Mouse (Mus musculus) cerebellum, postnatal 10 days (tissue): ENCODE data around the gene Kcmf1.

Experiments
- DNase-seq, 2 experiments: peaks; one replicate each; pipeline ENCODE4 v3.0.0; 2021; ENCODE audit warnings: mixed read lengths in 2 of 2

Gene Kcmf1

DNA sequence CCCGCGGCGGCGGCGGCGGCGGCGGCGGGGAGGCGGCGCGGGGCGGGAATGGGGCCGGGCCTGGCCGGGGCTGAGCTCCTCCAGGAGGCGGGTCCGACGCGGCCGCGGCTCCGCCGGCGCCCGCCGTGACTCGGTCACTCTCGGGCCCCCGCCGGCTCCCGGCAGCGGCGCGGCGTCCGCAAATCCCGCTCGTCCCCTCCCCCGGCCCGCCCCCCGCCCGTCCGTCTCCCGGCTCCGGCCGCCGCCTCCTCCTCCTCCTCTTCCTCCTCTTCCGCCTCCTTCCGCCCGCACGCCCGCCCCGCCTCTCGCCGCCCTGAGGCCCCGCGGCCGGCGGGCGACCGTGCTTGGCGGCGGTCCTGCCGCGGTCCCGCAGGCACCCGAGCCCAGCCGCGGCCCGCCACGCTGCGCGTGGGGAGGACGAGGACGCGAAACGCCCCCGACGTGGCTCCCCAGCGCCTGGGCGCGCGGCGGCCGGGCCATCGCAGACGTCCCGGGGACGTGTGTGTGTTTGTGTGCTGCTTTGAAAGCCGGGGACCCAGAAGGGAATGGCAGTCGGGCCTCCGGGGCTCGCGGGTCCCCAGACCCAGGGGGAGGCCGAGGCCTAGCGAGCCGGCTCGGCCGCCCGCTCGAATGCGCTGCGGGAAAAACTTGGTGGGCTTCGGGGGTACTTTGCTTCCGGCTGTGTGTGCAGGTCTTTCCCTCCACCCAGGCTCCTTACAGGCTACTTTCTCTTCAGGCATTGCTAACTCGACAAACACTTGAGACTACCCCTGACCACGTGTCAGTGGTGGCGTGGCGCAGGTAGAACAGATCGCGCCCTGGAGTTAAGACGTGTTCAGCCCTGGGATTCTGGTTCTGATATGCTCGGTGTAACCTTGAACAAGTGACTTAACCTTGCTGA, at the start of gene Kcmf1:
Gene Kcmf1, minus strand, starts transcription at position 199 of the 901 bp plus-strand sequence.
- DNase-seq = peak; percentile 81 to 85

DNA sequence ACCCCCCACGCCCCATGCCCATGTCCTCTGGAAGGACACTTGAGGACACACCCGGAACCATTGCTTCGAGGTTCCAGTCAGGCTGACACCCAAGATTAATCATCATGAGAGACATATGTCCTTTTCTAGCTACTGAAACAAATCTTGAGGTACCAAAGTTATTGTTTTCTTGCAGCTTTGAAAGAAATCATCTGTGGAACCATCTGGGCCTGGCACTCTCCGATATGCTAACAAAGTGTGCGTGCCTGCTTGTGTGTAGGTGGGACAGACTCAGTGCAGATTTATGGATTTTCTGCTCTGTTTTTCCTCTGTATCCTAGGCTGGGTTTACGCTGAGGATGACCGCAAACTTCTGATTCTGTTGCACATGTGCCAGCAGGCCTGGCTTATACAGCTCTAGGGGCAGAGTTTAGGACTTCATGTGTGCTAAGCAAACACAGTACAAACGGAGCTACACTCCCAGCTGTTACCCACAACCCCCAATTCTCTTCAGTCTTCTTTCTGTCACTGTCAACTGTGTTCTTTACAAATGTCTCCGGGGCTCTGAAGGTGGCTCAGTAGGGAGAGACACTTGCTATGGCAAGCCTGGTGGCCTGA, 49.5 kb upstream of the Kcmf1 start:
- no peak for DNase-seq

DNA sequence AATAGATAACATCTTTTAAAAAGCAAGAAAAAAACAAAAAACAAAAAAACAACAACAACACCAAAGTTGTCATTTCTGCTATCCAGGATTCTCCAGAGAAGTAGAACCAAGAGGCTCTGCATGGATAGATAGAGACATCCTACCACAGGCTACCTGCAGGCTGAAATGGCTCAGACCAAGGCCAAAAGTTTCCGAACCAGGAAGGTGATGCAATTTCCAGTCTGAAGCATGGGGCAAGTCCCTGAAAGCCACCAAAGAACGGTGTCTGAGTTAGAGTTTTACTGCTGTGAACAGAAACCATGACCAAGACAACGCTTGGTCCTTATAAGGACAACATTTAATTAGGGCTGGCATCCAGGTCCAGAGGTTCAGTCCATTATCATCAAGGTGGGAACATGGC, 48.6 kb upstream of the Kcmf1 start:
- no peak for DNase-seq

DNA sequence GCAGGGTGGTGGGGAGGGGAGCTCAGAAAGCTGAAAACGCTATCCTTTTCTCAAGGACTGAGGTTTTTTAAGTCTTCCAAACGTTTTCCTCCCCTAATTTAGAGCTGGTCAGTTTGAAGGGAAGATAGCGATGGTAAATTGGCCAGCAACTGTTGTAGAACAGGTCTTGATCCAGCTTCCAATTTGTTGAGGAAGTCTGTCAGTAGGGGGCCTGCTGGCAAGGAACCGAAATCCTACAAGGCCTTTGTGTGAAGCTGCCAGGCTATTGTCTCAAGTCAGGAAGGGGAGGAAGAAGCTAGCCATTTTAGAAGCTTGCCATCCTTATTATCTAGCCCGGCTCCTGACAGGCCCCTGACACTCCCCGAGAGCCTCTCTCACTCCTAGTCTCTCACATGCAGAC, 48.2 kb upstream of the Kcmf1 start:
- peak; percentile 25 to 37 for DNase-seq

DNA sequence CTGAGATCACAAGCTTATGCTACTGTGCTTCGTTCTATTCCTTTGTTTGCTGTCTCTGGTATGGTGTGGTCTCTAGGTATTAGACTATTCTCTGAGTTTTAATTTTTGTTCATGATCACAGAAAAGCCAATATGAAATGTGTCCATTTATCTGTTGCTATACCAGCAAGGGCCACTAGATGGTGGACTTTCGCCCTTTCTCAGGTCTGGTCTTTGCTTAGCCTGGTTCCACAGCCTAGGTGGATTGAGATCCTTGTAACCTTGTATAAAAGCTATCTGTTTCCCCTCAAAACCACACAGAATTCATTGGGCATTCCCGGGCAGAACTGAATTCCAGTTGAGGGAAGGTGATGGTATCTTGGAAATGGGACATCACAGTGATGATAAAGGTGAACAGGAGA, 40.7 kb upstream of the Kcmf1 start:
- peak; percentile 81 to 88 for DNase-seq

DNA sequence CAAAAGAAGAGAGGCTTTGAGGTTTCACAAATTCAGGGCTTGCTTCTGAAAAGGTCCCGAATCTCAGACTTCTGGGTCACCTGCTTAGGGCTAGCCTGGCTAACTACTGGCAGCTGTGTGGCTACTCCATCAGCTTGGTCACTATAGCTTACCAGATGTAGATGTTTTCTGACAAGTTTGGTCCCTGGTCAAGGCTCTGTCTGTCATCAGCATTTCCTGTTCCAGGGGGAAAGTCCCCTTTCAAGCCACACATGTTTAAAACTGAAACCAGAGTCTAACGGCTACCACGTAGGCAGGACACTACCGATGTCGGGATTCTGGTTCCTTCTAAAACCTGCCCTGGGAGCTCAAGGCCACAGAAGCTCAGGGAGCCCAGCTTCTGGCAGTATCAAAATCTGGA, 38.1 kb upstream of the Kcmf1 start:
- no peak for DNase-seq

DNA sequence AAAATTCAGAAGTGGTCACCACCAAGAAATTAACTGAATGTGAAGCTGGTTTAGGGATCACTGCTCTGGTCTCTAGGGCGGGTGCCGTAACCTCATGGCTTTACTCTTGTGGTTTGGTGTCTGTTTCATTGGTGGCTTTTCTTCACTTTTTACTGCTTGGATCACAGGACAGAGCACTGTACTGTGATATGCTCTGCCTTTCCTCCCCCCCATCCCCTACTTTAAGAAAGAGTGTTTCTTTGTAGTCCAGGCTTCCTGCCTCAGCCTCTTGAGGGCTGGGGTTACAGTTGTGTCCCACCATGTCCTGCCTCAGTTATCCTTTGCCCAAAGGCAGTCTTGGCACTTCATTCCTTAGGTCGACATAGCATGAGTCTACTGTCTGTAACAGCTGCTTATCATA, 37.7 kb upstream of the Kcmf1 start:
- DNase-seq = no peak

DNA sequence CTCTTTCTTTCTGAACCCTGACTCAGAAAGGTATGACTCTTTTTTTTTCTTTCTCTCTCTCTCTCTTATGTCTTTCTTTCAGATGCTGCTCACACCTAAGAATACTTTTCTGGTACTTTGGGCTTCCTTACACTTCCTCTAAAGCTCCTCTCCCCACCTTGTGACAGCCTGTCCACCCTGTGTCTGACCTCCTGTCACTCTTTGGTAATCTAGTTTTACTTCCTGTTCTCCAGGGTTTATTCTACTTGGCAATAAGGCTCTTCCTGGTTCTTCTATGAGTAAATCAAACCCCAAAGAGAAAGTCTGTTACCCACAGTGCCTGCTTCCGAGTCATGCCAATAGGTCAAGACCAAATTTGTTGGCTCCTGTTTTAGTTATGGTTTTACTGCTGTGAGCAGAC, 33.2 kb upstream of the Kcmf1 start:
- DNase-seq = no peak

DNA sequence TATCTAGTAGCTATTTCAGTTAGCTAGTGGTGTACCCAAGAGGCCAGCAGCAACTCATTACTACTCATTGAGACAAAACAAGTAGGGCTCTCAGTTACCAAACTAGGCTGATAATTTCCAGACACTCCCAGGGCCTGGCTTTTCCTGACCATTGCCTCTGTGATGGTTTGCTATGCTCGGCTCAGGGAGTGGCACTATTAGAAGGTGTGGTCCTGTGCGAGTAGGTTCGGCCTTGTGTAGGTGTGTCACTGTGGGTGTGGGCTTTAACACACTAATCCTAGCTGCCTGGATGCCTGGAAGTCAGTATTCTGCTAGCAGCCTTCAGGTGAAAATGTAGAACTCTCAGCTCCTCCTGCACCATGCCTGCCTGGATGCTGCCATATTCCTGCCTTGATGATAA, 31.8 kb upstream of the Kcmf1 start:
- no peak for DNase-seq

DNA sequence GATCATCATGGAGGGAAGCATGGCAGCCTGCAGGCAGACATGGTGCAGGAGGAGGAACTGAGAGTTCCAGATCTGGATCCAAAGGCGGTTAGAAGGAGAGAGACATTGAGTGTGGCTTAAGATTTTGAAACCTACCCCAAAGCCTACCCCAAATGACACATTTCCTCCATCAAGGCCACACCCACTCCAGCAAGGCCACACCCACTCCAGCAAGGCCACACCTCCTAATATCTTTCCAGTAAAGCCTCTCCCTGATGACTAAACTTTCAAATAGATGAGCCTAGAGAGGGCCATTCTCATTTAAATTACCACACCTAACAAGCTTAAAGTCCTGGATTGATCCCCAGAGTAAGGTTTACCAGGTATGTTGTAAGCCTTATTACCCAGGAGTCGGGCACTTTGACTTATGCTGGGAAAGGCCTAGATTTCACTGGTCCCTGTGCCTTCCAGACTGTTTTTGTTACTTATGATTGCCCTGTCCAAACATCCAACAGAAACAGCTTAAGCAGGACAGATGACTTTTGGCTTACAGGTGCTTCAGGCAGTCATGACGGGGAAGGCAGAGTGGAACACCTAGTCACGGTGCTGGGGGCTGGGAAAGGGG, 30.1 kb upstream of the Kcmf1 start:
- DNase-seq = no peak

DNA sequence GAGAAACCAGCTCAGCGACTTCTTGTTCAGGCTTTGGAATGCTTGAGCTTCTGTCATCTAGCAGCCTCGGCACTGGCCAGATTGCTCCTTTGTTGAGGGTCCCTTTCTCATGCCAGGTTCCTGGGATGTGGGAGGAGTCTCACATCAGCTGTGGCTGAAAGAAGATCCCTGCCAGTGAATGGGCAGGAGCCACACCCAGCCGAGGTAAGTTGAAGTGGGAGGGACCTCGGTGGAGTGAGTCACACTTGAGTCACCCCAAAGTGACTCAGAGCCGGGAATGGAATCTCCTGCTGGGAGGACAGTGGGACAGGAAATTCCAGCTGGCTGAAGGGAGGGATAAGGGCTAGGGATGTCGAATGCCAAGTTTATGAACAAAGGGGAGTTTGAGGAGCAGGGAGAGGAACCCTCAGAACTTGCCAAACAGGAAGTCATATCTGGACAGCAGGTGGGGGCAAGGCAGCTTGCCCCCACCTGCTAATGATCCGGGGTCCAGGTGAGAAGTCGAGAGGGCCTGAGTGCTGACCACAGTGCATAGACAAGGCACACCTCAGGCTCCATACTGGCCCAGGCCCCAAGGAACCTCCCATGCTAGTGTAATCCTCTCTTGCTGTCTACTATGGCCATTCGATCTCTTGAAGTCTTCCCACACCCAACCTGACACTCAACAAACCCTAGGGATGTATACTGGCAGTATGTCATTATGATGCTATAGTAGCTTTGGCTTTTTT, 27.1 kb upstream of the Kcmf1 start:
- DNase-seq = peak; percentile 38 to 50

DNA sequence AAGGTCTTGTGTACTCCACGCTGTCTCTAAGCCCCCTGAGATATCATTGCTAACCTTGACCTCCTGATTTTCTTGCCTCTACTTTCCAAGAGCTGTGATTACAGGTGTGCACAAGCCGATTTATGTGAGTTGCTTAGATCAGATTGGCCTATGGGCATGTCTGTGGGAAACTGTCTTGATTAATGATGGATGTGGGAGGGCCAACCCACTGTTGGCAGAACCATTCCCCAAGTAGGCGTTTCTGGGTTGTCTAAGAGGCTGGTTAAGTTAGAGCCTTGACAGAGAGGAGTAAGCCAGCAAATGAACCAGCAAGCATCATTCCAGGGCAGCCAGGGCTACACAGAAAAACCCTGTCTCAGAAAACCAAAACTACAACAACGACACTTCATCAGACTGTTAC, 26.3 kb upstream of the Kcmf1 start:
- DNase-seq = no peak

DNA sequence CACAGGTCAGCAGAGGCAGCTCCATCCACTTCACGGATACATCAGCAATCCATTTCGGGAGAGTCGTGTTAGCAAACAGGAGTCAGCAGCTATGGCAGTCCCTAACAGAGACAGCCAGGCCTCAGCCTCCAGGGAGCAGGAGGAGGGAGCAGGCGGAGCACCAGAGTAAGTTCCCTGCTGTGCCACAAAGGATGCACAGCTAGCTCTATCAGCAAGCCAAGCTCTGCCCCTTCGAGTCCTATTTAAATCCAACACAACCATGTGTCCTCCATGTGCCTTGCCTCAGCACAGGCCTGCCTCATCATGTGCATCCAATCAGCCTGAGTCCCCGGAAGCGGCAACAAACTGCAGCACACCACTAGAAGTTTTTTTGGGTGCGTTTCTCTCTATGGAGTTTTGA, 23.6 kb upstream of the Kcmf1 start:
- DNase-seq = no peak

DNA sequence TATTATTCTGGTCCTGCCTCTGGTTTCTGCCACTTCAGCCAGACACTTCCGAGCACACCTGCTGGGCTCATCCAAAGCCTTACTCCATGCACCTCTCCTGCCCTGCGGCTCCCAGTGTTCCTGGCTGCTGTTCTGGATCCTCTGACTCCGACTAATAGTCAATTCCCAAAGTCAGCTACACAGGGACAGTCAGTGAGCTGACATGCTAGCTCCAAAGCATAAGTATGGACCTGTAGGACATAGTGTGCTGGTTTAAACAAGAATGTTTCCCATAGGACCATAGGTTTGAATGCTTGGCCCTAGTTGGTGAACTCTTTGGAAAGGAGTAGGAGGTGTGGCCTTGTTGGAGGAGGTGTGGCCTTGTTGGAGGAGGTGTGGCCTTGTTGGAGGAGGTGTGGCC, 21.3 kb upstream of the Kcmf1 start:
- no peak for DNase-seq

DNA sequence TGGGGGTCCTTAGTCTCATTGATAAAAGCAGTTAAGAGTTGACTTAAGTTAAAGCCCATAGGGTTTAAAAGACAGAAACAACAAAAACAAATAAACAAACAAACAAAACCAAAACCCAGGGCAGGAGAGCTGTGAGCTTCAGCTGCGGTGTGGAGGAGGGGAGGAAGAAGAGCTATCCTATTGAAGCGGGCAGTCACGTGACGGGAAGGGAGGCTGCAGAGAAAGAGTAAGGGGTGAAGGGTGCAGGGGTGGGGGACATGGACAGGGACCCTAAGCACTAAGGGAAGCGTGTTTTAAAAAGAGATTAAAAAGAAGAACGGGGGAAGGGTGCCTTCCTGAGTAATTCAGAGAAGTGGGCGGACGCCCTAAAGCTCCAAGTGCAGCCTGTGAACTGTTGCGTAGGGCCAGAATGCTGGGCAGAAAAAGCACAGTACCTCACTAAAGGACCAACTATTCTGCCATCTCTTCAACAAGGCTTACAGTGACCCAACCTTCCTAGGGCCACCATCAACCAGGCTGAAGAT, 18.8 kb upstream of the Kcmf1 start:
- no peak for DNase-seq

DNA sequence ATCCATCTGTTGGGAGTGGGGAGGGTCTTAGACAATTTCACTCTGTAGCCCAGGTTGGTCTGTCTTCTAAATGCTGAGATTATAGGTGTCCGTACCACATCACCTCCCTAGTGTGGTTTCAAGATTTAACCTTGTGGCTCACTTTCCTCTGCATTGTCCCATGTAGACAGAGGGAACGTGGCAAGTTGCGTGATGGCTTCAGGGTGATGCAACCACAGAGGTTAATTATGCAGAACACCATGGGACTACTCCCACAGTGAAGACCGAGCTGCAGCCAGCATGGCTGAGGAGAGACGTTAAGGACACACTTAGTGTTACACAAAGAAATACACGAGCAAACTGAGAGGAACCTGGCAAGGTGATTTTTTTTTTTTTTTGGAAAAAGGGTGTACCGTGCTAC, 16.6 kb upstream of the Kcmf1 start:
- no peak for DNase-seq

DNA sequence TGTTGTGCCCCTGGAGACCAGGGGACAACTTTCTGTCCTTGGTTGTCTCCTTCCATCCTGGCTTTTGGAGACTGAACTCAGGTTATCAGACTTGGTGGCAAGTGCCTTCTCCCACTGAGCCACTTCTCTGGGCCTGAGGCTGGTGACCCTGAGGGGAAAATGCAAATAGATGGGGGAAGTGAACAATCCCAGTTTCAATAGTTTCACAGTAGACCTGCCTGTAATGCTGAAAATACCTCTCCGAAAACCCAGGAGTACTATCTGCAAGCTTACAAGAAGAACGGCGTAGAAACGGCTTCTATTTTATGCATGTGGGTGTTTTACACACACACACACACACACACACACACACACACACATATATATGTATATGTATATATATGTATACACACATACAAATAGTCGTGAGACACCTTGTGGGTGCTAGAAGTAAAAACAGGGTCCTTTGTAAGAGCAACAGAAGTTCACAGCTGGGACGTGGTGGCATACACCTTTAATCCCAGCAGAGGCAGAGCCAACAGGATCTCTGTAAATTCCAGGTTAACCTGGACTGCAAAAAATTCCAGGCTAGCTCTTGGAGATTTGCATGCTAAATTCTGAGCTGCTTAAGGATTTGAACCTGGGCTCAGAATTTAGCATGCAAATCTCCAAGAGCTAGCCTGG, 14.4 kb upstream of the Kcmf1 start:
- no peak for DNase-seq

DNA sequence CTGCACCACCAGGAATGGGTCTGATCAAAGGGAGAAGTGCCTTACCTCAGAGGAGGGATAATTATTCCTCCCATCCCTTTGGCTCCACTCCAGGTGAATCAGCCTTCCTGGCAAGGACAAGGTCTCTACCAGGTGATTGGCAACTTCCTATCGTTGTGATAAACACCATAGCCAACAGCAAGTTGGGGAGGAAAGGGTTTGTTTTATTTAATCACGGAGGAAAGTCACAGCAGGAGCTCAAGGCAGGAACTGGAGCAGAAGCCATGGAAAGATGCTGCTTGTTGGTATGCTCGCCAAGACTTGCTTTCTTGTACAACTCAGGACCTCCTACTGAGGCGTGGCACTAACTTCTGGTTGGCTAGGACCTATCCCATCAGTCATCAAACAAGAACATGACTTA, 11.5 kb upstream of the Kcmf1 start:
- peak; percentile 14 to 19 for DNase-seq

DNA sequence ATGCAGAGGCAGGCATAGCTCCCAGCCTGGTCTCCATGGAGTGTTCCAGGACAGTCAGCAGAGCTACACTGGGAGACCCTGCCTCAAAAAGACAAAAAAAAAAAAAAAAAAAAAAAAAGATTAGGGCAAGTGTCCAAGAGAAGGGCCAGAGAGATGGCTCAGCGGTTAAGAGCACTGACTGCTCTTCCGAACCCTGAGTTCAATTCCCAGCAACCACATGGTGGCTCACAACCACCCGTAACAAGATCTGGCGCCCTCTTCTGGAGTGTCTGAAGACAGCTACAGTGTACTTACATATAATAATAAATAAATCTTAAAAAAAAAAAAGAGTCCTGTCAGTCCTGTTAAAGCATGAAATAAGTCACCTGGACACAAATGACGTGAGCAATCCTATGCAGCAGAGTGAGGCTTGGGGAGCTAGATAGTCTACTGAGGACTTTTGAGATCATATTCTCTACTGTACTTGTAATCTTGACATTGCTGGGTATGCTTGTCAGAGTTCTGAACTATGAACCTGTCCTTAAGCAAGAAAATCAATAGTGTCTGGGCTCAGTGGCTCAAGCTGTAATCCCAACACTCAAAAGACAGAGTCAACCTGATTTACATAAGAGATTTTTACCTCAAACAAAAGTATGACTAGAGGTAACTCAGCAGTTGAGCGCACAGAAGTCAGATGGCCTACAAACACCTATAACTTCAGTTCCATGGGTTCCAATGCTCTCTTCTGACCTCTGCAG, 2.6 kb upstream of the Kcmf1 start:
- DNase-seq = no peak

DNA sequence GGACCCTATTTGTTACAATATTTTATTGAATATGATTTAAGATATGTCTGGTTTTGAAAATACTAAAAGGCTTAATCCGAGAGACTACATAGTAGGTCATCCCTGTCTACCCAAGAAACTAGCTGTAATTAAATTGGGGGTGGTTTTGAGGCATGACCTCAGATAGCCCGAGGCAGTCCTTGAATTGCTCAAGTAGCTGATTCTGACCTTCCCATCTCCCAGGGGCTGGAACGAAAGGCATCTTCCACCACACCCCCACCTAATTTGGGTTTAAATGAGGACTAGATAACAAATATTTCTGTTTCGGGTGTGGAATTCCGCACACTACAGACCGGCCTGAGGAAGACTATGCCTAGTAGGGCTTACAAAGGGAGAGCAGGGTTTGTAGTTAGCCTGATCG, 1.2 kb upstream of the Kcmf1 start:
- DNase-seq = no peak

DNA sequence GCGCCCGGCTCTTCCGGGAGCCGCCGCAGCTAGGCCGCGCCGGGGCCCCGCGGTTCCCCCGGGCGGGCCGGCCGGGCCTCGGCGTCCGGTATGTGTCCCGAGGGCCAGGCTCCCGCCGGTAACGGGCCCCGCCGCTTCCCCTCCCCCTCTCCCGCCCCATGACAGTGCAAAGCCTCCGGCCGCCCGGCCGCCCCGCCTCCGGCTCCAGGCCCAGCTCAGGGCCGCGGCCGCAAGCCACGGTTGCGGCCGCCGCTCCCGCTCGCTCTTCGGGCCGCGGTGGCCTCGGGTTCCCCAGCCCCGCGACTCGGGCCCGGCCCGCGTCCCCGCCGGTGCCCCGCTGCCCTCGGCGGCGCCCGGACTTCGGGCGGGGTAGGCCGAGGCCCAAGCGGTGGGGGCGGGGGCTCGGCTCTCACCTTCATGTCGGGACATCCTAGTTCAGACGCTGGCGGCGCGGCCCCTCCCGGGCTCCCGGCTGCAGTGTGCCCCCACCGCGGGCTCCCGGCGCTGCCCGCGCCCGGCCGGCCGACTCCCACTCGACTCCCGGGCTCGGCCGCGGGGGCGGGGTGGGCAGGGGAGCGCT, 488 bp downstream of the Kcmf1 start:
- DNase-seq = peak; percentile 75 to 80
